Mouse (Mus musculus) 3134 (cell line): ENCODE measurements around the gene Ccdc33.

ENCODE experiments used
- DNase-seq: peaks from one replicate; pipeline ENCODE4 v3.0.0-alpha.2; 2011; ENCODE audit warnings: low spot score; ENCODE audit not compliant: insufficient read length; ENCODE audit errors: extremely low read depth

Gene Ccdc33

DNA sequence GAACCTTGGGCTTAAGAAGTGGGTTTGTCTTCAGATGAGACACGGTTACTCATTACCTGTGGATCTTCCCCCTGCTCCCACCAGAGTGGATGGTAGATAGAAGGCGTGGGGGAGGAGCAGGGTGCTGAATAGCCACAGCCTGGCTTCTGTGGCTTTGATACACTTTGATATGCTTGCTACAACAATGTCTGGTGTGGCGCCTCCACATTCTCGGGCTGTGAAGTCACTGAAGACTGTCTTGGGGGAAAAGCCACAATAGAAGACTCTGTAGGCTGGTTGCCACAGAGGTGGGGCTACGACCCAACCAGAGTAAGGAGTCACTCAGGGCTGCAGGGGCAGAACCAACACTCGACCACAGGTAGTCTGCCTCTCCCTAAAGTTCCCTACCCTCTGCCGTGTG lies 13.1 kb upstream of the Ccdc33 start:
- no peak for DNase-seq

DNA sequence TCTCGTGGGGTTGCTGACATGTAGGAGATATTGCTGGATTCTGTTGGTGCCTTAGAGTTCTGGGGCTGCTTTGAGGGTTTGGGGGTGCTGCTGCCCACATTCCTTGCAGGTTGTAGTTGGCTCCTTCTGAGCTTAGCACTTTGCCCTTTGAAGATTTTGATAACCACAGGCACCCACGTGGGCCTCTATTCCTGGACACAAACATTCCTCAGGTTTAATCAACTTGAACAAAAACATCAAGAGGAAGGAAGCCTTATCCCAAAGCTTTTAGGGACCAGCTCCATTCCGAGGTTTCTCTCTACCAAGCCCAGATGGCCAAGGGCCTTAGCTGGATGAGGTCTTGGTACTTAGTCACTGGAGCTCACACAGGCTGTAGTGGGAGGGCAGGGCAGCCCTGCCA lies 12.3 kb upstream of the Ccdc33 start:
- no peak for DNase-seq

DNA sequence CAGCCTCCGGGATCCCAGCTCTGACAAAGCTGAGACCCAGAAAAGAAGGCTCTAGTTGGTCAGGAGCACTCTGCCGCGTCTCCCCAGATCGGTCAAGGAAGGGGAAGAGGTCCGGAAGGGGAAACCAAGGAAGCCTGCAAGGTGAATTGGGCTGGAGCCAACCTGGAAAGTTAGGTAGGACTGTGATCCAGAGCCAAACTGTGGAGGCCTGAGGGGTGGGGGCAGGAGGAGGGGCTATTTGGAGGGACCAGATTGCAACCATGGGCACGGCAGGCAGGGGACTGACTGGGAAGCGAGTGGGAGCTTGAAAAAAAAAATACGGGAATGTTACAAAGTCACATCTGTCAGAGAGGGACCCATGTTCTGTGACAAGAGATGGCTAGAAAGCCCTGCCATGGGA lies 10.9 kb upstream of the Ccdc33 start:
- DNase-seq, result no peak

DNA sequence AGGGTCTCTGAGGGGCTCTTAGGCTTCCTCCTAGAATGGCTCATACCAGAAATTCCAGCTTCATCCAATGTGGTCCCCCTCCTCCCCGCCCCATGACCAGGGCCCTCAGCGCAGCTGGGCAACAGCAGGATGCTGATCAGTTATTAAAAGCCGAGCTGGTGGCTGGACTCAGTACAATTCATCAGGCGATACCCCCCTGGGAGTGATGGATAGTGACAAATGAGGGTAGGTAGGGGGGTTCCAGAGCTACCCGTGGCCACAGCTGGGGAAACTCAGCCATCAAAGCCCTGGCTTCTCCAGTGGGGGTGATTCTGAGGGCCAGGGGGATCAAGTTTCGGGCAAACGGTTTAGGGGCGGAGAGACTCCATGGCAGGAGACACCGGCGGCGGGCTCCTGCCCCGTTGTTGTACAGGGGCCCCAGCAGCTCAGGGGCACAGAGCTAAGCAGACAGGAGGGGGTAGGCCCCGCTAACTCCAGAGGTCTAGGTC lies 10.3 kb upstream of the Ccdc33 start:
- no peak for DNase-seq

DNA sequence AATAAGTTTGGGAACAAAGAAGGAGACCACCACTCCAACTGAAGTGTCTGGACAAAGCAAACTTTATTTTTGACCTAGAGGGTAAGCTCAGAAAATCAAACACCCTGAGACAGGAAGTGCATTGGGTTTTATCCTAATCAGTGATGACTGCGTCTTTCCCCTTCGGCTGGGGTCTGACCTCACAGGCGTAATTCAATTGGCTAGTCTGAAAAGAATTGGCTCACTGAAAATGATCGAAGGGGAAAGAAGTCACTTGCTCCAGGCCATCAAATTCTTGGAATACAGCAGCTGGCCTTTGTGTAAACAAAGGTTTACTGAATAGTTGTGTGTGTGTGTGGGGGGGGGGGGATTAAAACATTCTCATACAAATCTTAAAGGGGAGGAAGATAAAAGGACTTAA lies 7.2 kb upstream of the Ccdc33 start:
- no peak for DNase-seq

DNA sequence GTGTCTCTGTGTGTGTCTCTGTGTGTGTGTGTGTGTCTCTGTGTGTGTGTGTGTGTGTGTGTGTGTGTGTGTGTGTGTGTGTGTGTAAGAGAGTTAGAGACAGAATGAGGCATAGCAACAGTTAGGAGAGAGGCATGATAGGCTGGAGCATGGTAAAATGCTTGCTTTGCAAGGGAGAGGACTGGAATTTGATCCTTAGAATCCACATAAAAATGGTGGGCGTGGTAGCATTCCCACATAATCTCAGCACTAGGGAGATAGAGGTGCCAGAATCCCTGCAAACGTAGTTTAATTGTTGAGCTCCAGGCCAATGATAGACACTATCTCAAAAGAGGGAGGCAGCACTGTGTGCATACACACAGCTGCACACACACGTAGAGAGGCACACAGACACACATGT lies 6.5 kb upstream of the Ccdc33 start:
- DNase-seq, result no peak

DNA sequence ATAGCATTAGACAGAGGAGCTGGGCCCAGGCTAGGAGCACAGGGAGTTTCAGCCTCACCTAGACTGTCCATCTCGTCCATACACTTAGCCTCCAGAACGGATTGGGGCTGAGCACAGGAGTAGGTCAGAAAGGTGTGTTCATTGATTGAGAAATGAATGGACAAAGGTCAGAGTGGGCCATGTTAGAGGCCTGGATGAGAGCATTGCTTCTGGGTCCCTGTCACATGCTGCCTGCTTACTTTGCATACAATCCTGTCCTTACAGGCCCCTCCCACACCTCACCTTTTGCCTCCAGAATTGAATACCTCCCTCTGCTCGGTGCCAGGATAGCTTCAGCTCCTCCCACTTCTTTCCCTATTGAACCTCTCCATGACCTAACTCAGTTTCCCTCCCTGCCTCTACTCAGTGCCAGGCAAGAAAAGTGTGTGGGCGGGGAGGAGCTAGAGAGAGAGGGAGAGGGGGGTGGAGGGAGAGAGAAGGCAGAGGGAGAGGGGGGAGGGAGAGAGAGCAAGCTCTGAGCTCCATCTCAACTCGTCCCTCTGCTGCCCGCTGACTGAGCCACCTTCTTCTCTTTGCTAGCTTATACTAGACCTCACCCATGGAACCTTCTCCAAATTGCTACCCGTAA lies 2.5 kb downstream of the Ccdc33 start:
- DNase-seq, result no peak

DNA sequence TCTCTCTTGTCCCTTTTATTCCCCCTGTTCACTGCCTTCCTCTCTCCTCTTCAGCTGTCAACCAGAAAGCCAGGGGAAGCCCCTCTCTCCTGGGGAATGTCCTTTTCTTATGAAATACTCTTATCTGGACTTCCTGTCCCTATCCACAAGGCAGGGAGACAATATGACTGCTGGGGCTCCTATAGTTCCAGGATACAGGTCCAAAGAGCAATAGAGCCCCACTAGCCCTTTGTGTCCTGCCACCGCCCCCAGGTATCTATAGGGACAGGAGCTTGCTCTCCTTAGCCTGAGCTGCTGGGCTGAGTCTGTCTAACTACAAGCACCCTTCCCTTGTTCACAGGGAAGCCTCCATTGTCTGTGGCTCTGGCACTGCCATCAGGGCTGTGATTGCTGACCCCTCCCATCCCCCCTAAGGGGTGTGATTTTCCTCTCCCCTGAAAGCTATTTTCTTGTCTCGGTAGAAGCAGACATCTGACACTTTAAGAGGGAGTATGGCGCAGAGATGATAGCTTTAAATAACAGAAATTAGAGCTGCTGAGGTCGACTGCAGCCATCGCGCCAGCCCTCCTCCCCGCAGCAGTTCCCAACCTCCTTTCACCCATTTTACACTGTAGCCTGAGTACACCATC lies 3.2 kb downstream of the Ccdc33 start:
- no peak for DNase-seq

DNA sequence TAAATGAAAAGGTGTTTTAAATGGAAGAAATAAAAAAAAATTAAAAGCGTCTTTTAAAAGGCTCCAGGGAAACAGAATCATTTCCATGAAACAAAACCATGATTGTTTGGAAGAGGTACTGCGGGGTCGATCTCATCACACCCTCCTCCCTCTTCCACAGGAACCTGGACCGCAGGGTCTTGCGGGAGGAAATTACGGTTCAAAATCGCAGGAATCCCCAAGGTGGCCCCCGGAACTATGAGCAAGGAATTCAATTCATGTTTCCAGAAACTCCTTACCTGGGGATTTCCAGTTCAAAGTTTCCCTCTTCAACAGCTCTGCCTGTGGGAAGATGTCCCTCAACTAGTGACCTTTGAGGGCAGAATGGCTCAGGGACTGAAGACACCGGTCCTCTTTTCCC lies 4.6 kb downstream of the Ccdc33 start:
- no peak for DNase-seq

DNA sequence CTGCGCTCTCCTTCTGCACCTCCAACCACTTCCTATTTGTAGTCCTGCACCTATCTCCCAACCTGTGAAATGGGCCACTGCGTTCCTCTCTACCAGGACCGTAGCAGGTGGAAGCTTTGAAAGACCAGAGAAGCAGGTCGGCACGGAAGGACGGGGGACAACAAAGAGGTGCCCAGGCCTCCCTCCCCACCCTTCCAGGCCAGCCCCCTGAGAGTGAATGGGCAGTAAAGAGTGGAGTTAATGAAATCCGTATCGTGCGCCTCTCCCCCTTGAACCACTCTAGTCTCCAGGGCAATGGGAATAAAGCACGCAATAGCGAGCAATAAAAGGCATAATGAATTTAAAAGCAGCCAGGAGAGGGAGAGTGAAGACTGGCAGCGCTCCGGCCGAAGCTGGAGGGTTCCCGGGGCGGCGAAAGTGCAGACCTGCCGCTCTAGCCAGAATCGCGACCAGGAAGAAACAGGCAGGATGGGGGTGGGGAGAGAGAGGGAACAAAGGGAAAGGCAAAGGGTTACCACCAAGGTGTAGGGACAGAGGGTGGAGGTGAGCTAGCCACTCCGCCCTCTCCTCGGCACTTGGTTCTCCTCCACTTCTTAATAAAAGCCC lies 5.2 kb downstream of the Ccdc33 start:
- no peak for DNase-seq

DNA sequence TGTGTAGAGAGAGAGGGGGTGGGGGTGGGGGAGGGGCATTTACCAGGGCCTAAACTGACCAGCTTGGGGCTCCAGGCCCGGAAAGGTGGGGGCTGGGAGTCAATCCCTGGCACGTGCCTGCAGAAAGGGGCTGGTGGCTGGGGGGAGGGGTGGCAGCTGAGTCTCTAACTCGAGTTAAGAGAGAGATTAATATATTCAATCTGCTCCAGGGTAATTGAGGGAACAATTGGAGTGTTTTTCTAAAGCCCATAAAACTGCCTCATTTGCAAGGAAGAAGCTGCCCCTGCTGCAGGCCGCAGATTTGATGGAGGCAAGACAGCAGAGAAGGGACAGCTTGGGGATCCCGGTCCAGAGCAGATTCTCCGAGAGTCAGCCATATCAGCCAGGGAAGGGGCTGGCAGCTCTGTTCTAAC lies 5.8 kb downstream of the Ccdc33 start:
- DNase-seq, result no peak

DNA sequence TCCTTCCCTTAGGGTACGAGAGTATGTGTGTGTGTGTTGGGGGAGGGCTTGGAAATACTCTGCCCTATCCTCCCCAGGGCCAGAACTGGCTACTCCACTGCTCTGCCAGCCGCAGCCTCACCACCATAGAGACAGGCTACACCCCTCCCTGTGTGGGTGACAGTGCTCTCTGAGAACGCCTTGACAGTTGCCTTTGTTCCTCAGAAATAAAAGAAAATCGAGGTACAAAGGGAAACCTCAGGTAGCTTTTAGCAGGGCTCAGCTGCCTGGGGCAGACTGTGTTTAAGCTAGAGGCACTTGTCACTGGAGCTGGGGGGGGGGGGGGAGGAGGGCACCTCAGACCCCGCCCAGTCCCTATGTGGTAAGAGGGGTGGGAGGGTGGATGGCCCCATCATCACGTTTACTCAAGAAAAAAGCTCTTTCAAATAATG lies 6.3 kb downstream of the Ccdc33 start:
- DNase-seq, result no peak

DNA sequence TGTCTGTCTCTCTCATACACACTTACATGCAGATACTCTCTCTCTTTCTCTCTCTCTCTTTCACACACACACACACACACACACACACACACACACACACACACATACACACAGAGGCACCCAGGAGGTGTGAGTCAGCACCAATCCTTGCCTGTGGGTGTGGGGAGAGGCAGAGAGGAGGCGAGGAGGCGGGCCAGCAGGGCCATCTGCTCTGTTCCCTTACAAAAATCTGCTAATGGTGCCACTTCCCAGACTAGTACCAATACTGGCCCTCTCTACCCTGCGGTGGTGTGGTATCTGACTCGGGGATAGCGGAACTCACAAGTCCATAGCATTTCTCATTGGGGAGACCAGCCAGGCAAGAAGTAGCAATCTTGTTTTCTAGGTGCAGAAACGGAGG lies 7.2 kb downstream of the Ccdc33 start:
- peak; percentile 56 for DNase-seq

DNA sequence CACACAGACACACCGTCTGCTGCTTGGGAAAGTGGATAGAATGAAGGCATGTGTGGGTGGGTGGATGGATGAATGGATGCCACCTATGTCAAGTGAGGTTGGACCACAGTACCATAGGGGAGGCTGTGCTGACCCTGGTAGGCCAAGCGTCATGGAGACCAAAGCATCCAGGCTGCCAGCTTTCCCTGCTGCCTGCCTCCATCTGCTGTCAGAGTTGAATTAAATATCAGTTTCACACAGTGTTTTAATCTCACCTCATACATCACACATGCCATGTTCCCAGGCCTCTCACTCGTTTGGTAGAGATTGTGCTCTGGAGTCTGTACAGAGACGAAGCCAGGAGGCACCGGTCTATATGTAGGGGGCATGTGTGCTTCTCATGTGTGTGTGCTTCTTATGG lies 7.8 kb downstream of the Ccdc33 start:
- no peak for DNase-seq

DNA sequence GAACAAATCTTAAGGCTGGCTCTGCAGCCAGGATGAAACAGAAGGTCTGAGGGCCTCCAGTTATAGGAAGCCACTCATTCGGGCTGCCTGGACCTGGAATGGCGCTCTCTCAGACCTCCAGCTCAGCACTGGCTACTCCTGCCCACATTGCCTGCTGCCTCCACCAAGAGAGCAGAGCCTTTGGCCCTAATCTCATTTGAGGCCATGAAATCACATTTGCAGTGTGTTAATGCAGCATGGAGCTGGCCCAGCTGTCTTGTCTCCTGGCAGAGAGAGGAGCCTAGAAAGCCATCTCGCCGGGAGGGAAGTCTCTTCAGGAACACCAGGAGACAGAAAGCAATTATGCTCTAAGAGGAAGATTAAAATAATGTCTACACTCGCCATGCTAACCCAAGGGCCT lies 11.1 kb downstream of the Ccdc33 start:
- DNase-seq, result no peak

DNA sequence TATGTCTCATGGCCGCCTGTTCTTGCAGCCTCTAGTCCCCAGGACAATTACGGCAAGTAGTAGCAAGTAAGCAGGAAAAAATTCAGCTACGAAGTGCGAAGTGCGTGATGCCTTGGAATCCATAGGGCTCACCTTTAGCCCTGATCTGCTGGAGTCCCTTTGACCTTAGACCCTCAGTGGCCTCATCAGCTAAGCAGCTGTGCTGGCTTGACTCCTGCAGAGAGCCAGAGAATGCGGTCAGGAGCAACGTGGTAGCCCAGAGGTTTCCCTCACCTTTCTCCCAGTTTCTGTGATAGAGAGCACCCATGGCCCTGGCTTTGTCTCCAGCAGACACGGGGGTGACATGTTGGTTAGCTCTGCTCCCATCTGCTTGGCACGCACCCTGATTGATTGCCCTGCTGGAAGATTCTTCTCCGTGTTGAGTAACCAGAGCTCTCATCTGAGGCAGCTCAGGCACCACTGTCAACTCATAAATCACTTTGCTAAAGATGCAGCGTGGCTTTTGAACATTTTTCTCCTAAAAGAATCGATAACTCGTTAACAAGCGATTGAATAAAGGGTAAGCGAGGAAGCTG lies 12.9 kb downstream of the Ccdc33 start:
- no peak for DNase-seq

DNA sequence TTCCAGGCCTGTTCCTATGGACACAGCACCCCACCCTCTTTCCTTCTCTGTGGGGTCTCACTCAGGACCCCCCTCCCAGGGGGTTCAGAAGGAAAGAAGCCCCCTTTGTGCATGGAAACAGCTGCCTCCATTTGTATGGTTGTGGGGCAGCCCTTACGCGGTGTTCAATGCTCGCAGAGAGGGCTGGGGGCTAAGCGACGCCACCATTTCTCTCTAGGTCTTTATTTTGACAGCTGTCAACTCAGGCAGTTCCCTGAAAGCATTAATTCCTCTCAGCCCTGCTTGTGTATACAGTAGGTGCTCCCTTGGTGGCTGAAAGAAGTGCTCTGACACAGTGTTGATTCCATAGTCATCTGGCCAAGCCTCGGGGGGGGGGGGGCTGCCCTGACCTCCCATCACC lies 15.0 kb downstream of the Ccdc33 start:
- DNase-seq, result no peak

DNA sequence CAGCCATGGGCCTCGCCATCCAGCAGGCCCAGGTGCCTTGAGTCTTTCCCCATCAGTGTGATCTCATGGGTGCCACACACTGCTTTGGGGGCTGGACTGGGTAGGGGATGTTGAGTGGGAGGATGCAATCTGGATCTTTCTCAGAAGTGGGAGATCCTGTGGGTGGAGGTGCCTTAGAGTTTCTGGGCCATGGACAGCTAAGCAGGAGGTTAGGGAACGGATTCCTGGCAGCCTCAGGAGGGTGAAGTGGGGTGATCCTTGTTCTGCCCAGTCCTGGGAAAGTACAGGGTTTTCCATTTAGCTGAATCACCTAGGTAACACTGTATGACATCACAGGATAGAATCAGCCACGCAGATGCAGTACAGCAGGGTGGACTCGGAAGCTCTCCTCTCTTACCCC lies 16.6 kb downstream of the Ccdc33 start:
- DNase-seq, result no peak

DNA sequence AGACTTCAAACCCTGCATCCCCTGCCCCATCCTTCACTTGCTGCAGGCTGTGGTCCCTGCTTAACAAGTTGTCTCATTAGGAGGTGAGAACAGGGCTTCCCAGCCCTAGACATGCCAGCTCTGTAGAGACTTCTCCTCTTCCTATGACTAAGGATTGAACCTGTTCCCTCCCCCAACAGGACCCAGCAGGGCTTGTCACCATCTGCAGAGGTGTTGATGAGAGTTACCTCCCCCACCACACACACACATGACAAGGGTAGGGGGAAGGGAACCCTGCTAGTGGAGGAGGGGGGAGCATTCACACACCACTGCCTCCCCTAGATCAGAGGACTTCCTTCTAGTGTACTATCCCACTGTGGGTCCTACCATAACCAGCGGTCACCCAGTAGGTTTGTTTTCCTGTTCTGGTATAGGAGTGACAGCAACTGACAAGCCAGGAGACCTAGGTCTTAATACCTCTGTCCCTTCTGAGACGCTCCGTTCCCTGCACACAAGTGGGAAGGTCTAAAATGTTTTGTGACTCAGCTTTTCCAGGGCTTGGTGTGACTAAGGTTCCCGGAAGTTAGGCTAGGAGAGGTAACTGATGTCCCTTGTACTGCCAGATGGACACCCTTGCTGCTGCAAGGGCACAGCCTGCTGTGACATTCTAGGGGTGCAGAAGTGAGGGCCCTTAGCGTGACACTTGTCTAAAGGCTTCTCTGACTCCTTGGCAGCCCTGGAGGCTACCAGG lies 18.6 kb downstream of the Ccdc33 start:
- peak; percentile 37 for DNase-seq

DNA sequence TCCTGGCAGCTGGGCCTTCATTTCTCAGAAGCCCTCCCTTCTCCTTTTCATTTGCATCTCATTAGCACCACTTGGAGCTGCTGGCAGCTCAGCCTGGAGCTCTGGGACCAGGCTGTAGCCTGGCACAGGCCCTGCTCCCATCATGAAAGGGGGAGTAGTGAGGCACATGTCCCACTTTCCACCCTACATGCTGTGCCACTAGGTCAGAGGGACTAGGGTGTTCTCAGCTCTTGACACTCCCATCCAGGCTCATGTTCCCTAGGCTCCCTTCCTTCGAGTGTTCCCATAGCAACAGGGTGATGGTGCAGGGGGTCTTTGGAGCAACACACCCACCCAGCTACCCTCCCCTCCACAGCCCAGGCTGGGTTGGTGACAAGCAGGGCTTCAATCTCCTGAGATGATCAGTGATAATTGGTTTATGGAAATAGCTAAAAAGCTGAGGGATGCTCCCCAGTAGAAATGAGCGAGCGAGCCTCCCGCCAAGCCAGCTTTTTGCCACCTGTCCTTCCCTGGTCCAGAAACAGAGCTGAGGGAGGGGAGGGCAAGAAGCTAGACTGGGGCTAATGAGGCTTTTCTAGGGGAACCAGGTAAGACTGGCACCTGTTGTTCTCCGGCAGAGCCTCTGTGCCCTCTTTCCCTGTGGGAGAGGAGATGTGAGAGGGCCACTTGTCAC lies 21.9 kb downstream of the Ccdc33 start:
- DNase-seq, result no peak

DNA sequence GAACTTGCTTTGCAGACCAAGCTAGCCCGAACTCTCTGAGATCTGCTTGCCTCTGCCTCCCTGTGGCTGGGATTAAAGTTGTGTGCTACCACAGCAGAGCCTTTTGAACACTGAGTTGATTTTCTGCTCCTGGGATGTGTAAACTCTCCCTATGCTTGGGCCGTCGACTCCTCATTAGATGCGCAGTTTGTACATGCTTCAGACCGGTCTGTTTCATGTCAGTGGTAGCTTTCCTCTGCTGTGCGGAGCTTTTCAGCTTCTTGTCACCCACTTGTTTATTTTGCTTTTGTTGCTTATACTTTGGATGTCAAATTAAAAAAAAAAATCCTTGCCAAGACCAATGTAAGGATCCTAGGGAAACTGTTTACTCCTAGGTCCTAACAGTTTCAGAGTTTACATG lies 22.6 kb downstream of the Ccdc33 start:
- no peak for DNase-seq
